Mouse (Mus musculus) cortical plate, adult 2 months (tissue): ENCODE results near the gene Igfals.
A peak's percentile ranks its signal among the peaks of the same experiment; 100 is the strongest.

ENCODE experiments used
- CTCF ChIP-seq: fragments of 200-500 bp; IDR thresholded peaks from 2 replicates; pipeline ENCODE4 v1.5.1; 2011; ENCODE audit warnings: mild to moderate bottlenecking, control low read depth, low read length; ENCODE audit not compliant: insufficient read depth; ENCODE audit errors: extremely low read depth
- POLR2A ChIP-seq: fragments of 200-500 bp; IDR thresholded peaks from 2 replicates; pipeline ENCODE4 v1.6.1; 2011; ENCODE audit warnings: mild to moderate bottlenecking, low read length, control low read depth; ENCODE audit not compliant: insufficient read depth; ENCODE audit errors: extremely low read depth

- TF ChIP-seq POLR2A = no peak
- TF ChIP-seq CTCF = peak; percentile 16; the same call in 1 of the 2 replicates
These were observed 24.7 kb upstream of the Igfals start for GRCm38 (mm10) chr17:24841133-24841532.
